Mouse (Mus musculus) small intestine, adult 2 months (tissue): ENCODE data around the gene Spp2.

Source experiments
- CTCF ChIP-seq: fragments of 200-500 bp; IDR thresholded peaks from 2 replicates; pipeline ENCODE4 v1.5.1; 2012; ENCODE audit warnings: low read depth, mild to moderate bottlenecking, control low read depth, inconsistent platforms, low read length, moderate library complexity, mixed read lengths; ENCODE audit not compliant: insufficient replicate concordance, insufficient read length; ENCODE audit errors: extremely low read depth
- POLR2A ChIP-seq: fragments of 200-500 bp; IDR thresholded peaks from 2 replicates; pipeline ENCODE4 v1.6.1; 2012; ENCODE audit warnings: low read depth, mild to moderate bottlenecking, control low read depth, inconsistent platforms, low read length, moderate library complexity

DNA sequence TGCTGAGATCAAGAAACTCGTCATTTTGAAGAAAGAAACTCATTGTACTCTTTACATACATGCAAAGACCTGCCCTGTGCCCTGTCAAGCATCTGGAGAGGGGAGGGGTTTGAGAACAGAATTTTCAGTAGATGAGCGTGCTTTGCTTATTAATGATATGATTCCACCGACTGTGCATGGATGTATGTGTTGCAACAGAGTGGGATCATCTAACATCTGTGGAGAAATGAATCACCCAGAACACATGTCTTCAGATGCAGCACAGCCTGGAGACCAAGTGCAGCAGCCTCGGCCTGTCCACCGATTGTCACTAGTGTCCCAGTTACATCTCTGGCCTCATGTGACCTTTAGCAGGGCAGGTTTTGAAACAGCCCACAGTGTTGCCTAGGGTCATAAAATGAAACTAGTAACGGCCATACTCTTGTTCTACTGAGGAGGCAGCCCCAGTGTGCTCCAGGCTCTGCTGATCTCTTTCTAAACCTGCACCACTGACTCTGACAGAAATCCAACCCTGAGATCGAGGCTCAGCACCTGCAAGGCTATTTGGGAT lies 16.2 kb downstream of the Spp2 start:
- TF ChIP-seq POLR2A = no peak
- TF ChIP-seq CTCF = no peak
